Mouse (Mus musculus) activated CD4-positive, CD25-positive, alpha-beta regulatory T cell, adult 4 months (primary cell): ENCODE data around the gene Adcy6. TPM values are rescaled to one million over a fixed set of nuclear protein-coding genes. Genes with fewer than 3 reads are reported as not detected.

ENCODE experiments used
- ATAC-seq: one replicate; pipeline ENCODE4 v1.8.0; 2017
- polyA plus RNA-seq, 2 experiments: library from polyadenylated mRNA; unstranded; fragments of 100-300 nt; shearing (Covaris generic); gene quantifications; one replicate each; pipeline ENCODE4 v1.2.1; 2017

Adcy6 gene
- polyA plus RNA-seq, 2 experiments from 2014 or later, result 0.36 to 0.56 TPM

GRCm38 (mm10) chr15:98626487-98627212 is 16.8 kb upstream of the Adcy6 start:
- no peak for ATAC-seq

- ATAC-seq, result no peak
These were observed 16.2 kb upstream of the Adcy6 start for GRCm38 (mm10) chr15:98626078-98626477.

- peak; percentile 57 for ATAC-seq
These were observed 13.5 kb upstream of the Adcy6 start for GRCm38 (mm10) chr15:98623361-98623821.

GRCm38 (mm10) chr15:98622721-98623120 is 12.8 kb upstream of the Adcy6 start:
- ATAC-seq, result no peak

- peak; percentile 28 for ATAC-seq
These were observed 12.3 kb upstream of the Adcy6 start for GRCm38 (mm10) chr15:98622199-98622598.

GRCm38 (mm10) chr15:98617176-98617537 is 7.3 kb upstream of the Adcy6 start:
- ATAC-seq, result no peak

- ATAC-seq, result no peak
These were observed 6.7 kb upstream of the Adcy6 start for GRCm38 (mm10) chr15:98616362-98617175.

- ATAC-seq, result no peak
These were observed 5.9 kb upstream of the Adcy6 start for GRCm38 (mm10) chr15:98615751-98616150.

GRCm38 (mm10) chr15:98614971-98615370 is 5.1 kb upstream of the Adcy6 start:
- no peak for ATAC-seq

- no peak for ATAC-seq
These were observed 4.7 kb upstream of the Adcy6 start for GRCm38 (mm10) chr15:98614551-98614950.

- no peak for ATAC-seq
These were observed 2.4 kb upstream of the Adcy6 start for GRCm38 (mm10) chr15:98612229-98612628.

- ATAC-seq, result no peak
These were observed 306 bp upstream of the Adcy6 start for GRCm38 (mm10) chr15:98610131-98610633.

GRCm38 (mm10) chr15:98608784-98609250 is 1.1 kb downstream of the Adcy6 start:
- no peak for ATAC-seq

- no peak for ATAC-seq
These were observed 1.7 kb downstream of the Adcy6 start for GRCm38 (mm10) chr15:98608058-98608783.

- ATAC-seq, result no peak
These were observed 2.3 kb downstream of the Adcy6 start for GRCm38 (mm10) chr15:98607557-98607956.

- ATAC-seq, result no peak
These were observed 3.1 kb downstream of the Adcy6 start for GRCm38 (mm10) chr15:98606739-98607138.

GRCm38 (mm10) chr15:98606051-98606536 is 3.8 kb downstream of the Adcy6 start:
- no peak for ATAC-seq

- ATAC-seq, result no peak
These were observed 5.8 kb downstream of the Adcy6 start for GRCm38 (mm10) chr15:98604041-98604575.

GRCm38 (mm10) chr15:98602921-98603458 is 6.9 kb downstream of the Adcy6 start:
- no peak for ATAC-seq

GRCm38 (mm10) chr15:98602191-98602881 is 7.5 kb downstream of the Adcy6 start:
- ATAC-seq, result no peak

- ATAC-seq, result no peak
These were observed 8.1 kb downstream of the Adcy6 start for GRCm38 (mm10) chr15:98601832-98602190.
